Mouse (Mus musculus) kidney, adult 11 months (tissue): ENCODE results near the gene Slc28a2.
"Not testable (repeated sequence)": the region's sequence is repeated elsewhere in the genome, so short reads cannot be mapped to it uniquely, and the experiment has no call there.

Experiments
- DNase-seq: peaks from one replicate; pipeline ENCODE4 v3.0.0; 2022

Gene Slc28a2

GRCm38 (mm10) chr2:122426200-122426599, at the start of gene Slc28a2:
Slc28a2 (plus strand) TSS chr2:122426477.
- DNase-seq, result not testable (repeated sequence)

DNA sequence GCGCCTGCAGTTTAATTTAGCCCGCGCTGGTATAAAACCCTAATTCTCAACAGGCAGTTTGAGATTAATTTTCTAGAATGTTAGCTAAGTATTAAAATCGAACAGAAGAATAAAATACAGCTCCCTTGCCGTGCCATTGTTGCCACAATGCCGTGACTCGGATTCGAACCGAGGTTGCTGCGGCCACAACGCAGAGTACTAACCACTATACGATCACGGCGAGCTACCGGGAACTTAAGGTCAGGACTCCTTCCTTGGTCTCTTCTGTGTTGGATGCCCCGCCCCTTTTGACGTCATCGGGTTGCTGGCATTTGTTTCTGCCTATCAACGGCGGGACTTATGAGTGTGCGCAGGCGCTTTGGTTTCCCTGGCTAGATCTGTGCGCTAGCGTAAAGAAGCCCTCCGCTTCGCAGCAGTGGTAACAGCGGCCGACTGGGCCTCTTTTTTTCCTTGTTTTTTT, 49.0 kb upstream of the Slc28a2 start:
- peak; percentile 97 for DNase-seq

DNA sequence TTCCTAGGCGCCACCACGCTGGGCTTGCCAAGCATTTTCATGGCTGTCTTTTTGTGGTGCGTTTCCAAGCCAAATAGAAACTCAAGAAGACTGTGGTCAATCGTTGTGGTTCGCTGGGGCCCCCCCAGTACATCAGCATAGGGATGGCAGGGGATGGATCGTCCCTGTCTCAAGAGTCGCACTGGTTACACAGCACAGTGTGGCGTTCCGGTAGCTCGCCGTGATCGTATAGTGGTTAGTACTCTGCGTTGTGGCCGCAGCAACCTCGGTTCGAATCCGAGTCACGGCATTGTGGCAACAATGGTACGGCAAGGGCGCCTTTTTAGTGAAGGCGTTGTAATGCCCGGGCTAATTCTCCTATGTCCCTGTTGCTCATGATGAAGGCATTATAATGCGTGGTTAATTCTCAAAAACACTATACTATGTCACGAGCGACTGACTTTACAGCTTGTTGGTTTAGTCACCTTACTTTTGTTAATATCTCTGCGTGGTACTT, 48.5 kb upstream of the Slc28a2 start:
- DNase-seq, result peak; percentile 78

GRCm38 (mm10) chr2:122378421-122379291, 47.6 kb upstream of the Slc28a2 start:
- DNase-seq, result peak; percentile 61

DNA sequence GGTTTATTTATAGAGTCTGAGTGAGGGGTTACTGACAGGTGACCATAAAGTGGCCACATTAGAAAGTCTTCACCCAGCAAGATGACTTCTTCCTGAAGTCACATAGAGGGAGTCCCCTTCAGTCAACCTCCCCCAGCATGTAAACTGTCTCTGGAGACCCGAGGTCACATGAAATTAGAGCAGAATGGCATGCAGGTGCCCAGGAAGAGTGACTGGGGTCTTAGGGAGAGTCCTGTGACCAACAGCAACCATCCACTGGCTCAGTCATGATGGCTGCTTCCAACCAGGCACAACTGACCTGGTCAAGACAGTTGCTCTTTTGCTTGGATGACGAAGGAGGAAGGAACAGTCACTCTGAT, 47.0 kb upstream of the Slc28a2 start:
- no peak for DNase-seq

- peak; percentile 48 for DNase-seq
Measured at GRCm38 (mm10) chr2:122380768-122381311, 45.4 kb upstream of the Slc28a2 start.

DNA sequence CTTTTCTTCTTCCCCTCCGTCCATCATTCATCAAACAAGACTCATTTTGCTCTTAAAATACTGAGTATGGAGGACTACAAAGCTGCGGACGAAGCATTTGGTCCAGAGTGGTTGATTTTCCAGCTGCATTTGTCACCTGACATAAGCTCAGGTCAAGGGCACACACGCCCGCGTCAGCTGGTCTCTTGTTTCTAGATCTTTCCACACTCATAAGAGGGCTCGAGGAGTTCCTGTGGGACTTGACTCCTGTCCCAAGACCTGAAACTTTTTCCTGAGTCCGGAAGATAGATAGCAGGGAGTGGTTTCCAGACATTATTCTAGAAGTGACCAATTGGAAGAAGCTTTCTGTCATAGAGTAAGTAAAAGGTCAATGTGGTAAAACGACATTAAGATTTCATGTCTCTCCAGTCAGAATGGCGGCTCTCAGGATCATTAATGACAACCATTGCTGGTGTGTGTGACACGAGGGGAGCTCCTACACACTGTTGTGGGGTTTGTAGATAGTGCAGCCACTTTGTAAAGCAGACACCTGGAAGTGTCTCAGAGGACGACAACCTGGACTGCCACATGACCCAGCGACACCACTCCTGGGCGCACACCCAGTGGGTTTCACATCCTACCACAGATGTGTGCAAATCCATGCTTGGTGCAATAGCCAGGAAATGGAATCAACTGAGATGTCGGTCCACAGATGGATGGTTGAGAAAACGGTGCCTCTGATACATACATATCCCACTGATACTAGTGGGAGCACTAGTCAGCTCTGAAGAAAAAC, 44.8 kb upstream of the Slc28a2 start:
- peak; percentile 60 for DNase-seq

- no peak for DNase-seq
Measured at GRCm38 (mm10) chr2:122382121-122382520, 44.2 kb upstream of the Slc28a2 start.

DNA sequence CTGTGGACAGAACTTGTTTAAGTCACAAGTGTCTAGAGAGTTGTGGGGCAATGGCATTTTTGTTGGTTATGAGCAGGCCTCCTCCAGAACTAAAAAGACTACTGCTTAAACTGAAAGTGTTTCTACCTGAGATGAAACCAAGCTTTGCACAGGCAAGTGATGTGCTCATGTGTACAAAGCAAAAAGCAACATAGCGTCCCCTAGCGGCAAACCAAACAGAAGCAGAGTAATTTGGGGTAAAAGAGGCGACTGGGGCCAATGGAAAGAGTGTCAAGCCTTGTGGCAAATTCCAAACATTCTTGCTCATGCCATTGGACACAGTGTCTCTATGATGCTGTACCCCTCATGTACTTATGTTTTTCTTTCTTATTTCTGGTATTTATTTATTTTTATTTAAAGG, 41.2 kb upstream of the Slc28a2 start:
- DNase-seq, result no peak

DNA sequence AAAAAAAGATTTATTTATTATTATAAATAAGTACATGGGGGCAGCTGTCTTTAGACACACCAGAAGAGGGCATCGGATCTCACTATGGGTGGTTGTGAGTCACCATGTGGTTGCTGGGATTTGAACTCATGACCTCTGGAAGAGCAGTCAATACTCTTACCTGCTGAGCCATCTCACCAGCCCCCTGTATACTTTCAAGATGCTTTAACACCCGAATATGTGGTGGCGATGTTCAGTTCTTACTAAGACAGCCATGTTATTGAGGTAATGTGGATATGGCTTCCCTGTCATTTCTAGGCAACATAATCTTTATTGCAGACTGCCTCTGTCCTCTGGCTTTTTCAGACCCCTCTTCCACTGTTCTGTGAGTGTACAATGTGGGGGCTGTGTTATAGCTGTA, 39.1 kb upstream of the Slc28a2 start:
- not testable (repeated sequence) for DNase-seq

- DNase-seq, result no peak
Measured at GRCm38 (mm10) chr2:122396150-122396549, 30.1 kb upstream of the Slc28a2 start.

- no peak for DNase-seq
Measured at GRCm38 (mm10) chr2:122407607-122408006, 18.7 kb upstream of the Slc28a2 start.

- no peak for DNase-seq
Measured at GRCm38 (mm10) chr2:122408928-122409327, 17.3 kb upstream of the Slc28a2 start.

GRCm38 (mm10) chr2:122426645-122427044, 368 bp downstream of the Slc28a2 start:
- DNase-seq, result not testable (repeated sequence)

- not testable (repeated sequence) for DNase-seq
Measured at GRCm38 (mm10) chr2:122438706-122439482, 12.6 kb downstream of the Slc28a2 start.

DNA sequence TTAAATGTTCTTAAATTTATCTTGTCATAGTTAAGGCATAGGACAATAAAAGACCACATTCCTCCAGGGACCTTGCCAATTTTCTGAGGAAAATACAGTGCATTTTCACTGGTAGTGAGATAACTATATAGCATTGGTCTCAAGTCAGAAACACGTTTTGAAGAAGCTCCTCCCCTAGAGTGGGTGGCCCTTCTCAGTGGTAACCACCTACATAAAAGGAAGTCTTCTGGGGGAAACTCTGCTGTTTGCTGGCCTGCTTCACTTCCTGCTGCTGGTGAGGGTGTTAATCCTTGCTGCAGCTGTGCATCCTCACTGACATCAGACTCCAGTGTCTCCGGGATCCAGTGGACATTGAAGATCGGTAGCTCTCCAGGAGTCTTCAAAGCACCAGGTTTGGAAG, 14.2 kb downstream of the Slc28a2 start:
- DNase-seq, result not testable (repeated sequence)

DNA sequence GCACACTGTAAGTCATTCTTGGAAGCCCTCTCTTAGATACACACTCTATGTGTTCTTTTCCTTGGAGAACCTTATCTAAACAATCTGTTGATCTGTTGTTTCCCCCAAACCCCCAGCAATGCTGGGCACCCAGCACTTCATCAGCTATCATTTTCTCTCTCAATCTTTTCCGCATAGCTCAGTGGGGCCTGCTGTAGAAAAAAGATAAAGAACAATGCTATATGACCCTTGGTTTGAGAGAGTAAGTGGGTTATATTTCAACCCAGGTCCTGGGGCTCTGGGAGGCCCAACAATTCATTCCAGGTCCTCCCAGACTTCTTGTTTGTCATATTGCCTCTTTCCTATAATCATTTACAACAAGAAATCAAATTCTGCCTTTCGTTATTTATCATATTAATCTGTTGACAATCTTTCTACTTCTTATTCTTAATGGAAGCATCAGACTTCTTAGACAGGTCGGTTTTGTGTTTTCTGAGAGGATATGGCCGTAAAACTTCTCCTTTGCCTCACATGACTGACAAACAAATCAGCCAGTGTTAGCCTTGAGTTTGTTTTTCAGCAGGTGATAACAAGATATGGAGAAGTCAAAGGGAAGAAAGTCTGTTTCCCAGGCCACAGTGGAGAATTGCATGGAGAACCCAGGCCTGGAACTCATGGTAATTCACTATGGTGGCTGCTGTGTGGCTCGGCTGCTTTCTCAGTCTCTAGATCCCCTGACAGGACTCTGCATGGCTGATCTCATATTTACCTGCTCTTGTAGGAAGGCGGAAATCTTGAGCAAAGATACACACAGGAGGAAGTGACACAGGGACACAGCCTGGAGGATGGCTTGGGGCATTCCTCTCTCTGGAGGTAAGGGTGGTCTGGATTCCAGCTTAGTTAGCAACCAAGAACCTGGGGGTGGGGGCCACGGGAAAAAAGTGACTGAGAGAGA, 15.0 kb downstream of the Slc28a2 start:
- no peak for DNase-seq

DNA sequence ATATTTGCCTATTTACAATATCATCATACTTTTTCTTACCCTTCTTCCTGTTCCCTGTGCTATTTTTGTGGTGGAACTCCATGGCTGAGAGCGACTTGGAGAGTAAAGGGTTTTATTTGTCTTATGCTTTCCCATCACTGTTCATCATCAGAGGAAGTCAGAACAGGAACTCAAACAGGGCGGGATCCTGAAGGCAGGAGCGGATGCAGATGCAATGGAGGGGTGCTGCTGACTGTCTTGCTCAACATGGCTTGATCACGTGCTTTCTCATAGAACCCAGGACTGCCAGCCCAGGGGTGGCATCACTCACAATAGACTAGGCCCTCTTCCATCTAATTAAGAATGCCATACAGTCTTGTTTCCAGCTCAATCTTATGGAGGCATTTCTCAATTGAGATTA, 24.1 kb downstream of the Slc28a2 start:
- DNase-seq, result no peak

DNA sequence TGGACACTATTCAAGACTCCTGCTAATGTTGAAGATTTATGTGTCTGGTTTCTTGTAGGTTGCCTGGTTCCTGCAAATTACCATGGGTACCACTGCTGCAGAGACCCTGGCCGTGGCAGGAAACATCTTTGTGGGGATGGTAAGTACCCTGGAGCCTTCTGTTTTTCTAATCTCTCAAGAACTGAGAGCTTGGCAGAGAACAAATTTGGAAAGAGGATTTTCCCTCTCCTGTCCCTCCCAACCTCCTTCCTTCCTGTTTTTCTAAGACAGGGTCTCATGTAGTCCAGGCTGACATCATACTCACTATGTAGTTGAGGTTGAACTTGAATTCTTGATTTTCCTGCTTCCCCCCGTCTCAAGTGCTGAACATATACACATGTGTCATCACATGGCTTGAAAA, 26.1 kb downstream of the Slc28a2 start:
- DNase-seq, result no peak

DNA sequence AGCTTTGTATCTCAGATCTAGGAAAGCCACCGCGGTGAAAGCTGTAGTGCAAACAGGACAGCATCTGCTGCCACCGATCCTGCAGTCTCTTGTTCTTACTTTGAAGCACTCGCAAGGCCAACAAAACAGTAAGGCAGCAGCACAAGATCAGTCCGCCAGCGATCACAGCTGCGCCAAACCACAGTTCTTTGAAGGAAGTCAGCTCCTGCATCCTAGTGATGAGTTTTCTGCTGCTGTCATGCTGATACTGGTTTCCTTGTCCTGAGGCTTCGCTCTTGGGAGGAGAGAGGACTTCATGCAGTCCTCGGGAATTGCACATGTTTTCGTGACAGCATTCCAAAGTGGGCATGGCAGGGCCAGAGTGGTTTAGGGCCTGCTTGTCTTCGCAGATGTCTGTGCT, 40.6 kb downstream of the Slc28a2 start:
- peak; percentile 1 for DNase-seq

DNA sequence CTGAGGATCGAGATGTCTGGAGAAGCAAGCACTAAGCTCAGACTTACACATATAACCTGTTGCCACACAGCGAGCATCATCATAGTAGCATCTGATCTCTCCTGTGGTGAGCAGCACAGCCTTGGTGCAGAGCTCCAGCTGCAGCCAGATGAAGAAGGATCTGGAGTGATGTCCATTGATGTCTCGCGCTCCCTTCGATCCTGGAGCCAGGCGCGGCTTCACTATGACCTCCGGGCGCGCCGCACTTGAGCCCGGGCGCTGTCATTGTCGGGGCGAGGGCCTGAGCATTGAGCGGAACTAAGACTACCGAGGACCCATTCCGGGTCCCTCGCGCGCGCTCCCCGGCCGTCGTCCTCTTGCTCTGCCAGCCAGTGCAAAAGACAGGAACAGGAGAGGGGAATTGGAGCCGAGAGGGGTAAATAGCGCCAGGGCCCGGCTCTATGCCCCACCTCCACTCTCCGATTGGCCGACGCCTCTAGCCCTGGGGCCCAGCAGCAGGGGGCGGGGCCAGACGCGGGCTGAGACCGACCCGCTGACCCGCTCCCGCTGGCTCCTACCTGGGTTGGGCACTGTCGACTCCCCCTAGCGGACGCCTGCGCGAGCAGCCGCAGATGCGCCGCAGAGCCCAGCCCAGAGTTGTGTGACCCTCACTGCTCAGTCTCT, 41.2 kb downstream of the Slc28a2 start:
- DNase-seq, result peak; percentile 95
